Mouse (Mus musculus) midbrain, postnatal 0 days (tissue): ENCODE measurements at regions not wholly inside any gene's neighbourhood (a gene's known extent, or its start where the extent isn't known, plus 50 kb on each side); places are given as distances from the start of the nearest gene placed in this dataset.
"Not testable (repeated sequence)": the region's sequence is repeated elsewhere in the genome, so short reads cannot be mapped to it uniquely, and the experiment has no call there.

Source experiments
- ATAC-seq: fragments of 200-750 bp; cut with Nextera tagmentation; 2 replicates; pipeline ENCODE4 v1.8.0; 2017; ENCODE audit warnings: moderate number of reproducible peaks, mild to moderate bottlenecking, moderate TSS enrichment, moderate library complexity; ENCODE audit not compliant: low FRiP score
- DNase-seq: peaks from one replicate; pipeline ENCODE4 v3.0.0-alpha.2; 2015; ENCODE audit warnings: low spot score
- H3K27ac ChIP-seq: fragments of 300-500 bp; sonication (generic); 2 replicates; pipeline ENCODE4 v1.5.1; 2014; ENCODE audit warnings: low read depth, mild to moderate bottlenecking, low read length, mixed read lengths
- H3K27me3 ChIP-seq: fragments of 300-500 bp; sonication (generic); 2 replicates; pipeline ENCODE4 v1.6.1; 2014; ENCODE audit warnings: low read length, control low read depth, mixed read lengths; ENCODE audit not compliant: insufficient read depth
- H3K36me3 ChIP-seq: fragments of 300-500 bp; sonication (generic); 2 replicates; pipeline ENCODE4 v1.6.1; 2014; ENCODE audit warnings: low read length, control low read depth, mixed read lengths; ENCODE audit not compliant: insufficient read depth
- H3K4me1 ChIP-seq: fragments of 300-500 bp; sonication (generic); 2 replicates; pipeline ENCODE4 v1.6.1; 2014; ENCODE audit warnings: mild to moderate bottlenecking, control low read depth, antibody characterized with exemption, low read length, mixed read lengths; ENCODE audit not compliant: insufficient read depth
- H3K4me2 ChIP-seq: fragments of 300-500 bp; sonication (generic); 2 replicates; pipeline ENCODE4 v1.6.1; 2014; ENCODE audit warnings: low read depth, mild to moderate bottlenecking, low read length, mixed read lengths; ENCODE audit not compliant: poor library complexity, severe bottlenecking
- H3K4me3 ChIP-seq: fragments of 300-500 bp; sonication (generic); 2 replicates; pipeline ENCODE4 v1.5.1; 2014; ENCODE audit warnings: low read depth, mild to moderate bottlenecking, low read length, moderate library complexity
- H3K9ac ChIP-seq: fragments of 300-500 bp; sonication (generic); replicated peaks from 2 replicates; pipeline ENCODE4 v1.6.1; 2014; ENCODE audit warnings: mild to moderate bottlenecking, low read length, moderate library complexity, mixed read lengths; ENCODE audit not compliant: poor library complexity, severe bottlenecking
- H3K9me3 ChIP-seq: fragments of 300-500 bp; sonication (generic); 2 replicates; pipeline ENCODE4 v1.6.1; 2016; ENCODE audit warnings: low read length, control low read depth
- CTCF ChIP-seq: IDR thresholded peaks from 2 replicates; pipeline ENCODE4 v1.5.1; 2016; ENCODE audit warnings: antibody characterized with exemption, mild to moderate bottlenecking
- WGBS: fragments of 180-500 bp; shearing (Covaris S2); extraction: QIAGEN DNeasy Blood & Tissue Kit; methylation state at CpG from one replicate; pipeline ENCODE4 v1.1.7; 2014; 5-methylcytosine and 5-hydroxymethylcytosine counted together

DNA sequence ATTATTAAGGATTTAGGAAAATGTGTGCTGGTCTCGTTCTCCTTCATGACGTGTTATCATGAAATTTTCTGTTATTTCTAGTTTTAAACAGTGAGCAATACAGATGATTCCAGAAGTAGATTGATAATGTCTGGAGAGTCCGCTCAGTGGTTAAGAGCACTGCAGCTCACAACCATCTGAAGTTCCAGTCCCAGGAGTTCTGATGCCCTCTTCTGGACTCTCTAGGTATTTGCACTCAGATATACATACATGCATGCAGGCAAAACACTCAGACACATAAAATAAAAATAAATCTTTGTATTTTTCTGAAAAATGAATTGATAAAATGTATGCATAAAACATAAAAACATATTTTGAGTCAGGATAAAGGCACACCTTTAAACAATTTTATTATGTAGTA is 570.1 kb upstream of the Chrm3 start:
- H3K36me3 ChIP-seq: no peaks in the 10 kb centered on the region
- ATAC-seq: no peak
- peak; percentile 38 for TF ChIP-seq CTCF
- H3K4me1 ChIP-seq: no peaks in the 10 kb centered on the region
- H3K9me3 ChIP-seq: no peaks in the 10 kb centered on the region
- no peak overlapping the region for H3K4me3 ChIP-seq
- no peaks in the 10 kb centered on the region for H3K27me3 ChIP-seq
- no peak overlapping the region for H3K4me2 ChIP-seq
- no peak overlapping the region for H3K9ac ChIP-seq
- DNase-seq: no peak
- 92% methylated on average over 3 of the region's 3 CpGs for WGBS
- no peak overlapping the region for H3K27ac ChIP-seq

DNA sequence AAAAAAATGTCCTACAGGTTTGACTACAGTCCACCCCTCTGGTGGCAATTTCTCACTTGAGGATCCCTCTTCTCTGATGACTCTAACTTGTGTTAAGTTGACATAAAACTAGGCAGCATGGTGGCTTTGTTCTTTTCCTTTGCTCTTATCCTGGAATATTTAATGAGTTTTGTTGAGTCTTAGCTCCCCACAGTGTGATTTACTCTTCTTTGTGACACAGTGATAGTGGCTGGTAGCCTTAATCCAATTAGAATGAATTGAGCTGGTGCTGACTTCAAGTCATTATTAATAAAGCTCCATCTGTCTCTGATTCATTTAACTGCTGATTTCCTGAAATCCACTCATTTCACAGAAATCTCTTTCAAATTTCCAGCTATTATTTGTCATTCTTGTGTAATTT is 553.7 kb upstream of the Chrm3 start:
- ATAC-seq: no peak
- DNase-seq: peak; percentile 4
- no peak overlapping the region for H3K27ac ChIP-seq
- no peaks in the 10 kb centered on the region for H3K27me3 ChIP-seq
- no peaks in the 10 kb centered on the region for H3K4me1 ChIP-seq
- no peak for TF ChIP-seq CTCF
- no peak overlapping the region for H3K9ac ChIP-seq
- no peak overlapping the region for H3K4me2 ChIP-seq
- H3K36me3 ChIP-seq: no peaks in the 10 kb centered on the region
- H3K4me3 ChIP-seq: no peak overlapping the region
- H3K9me3 ChIP-seq: no peaks in the 10 kb centered on the region

DNA sequence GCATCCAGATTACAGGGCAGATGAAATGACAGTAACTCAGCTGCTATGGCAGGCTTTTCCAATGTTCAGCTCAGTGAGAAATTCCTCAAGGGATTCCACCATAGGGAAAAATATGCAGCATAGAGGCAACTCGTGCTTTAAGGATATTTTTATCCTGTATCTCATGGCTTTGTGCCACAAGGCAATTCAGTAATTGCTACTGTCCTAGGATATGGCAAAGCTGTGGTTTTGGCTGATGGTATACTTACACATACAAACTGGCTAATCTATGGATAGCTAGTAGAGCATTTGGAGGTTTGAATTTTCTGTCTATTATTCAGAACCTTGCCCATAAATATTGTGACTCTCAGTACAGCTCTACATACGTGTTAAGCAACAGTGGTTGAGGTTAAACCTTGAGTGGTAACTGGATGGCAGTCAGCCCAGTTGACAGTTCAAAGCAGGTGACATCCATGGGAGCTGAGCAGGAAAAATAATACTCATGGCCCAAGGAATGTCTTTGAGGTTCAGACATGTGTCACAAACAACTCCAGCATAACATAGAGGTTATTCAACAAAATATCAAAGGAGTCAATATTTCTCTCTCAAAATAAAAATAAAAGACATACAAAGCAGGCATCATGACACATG is 548.6 kb upstream of the Chrm3 start:
- 38% methylated on average over 2 of the region's 2 CpGs for WGBS
- Histone ChIP-seq H3K9ac (no peak overlapping the region), H3K27ac (no peak overlapping the region), H3K36me3 (no peaks in the 10 kb centered on the region), H3K4me2 (no peak overlapping the region), H3K4me3 (no peak overlapping the region), H3K4me1 (no peaks in the 10 kb centered on the region), H3K9me3 (no peaks in the 10 kb centered on the region), H3K27me3 (no peaks in the 10 kb centered on the region)
- no peak for DNase-seq
- TF ChIP-seq CTCF: no peak
- ATAC-seq: peak; percentile 44; the same call in 1 of the 2 replicates

DNA sequence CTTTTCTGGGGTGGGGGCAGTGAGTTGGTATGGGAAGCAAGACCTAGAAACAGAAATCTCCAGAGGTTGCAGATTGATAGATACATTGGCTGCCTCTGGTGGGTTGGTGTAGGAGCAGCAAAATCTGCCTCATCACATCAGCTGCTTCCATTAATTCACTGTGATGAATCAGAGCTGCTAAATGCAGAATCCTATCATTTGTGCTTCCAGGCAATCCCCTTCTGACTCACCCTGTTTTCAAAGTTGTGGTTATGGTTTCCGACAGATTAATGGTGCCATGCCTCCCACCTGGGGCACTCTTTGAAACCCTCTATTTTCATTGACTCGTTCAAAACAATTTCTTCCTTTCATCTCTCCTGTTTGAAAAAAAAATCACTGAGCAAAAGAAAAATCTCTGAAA is 507.2 kb upstream of the Chrm3 start:
- no peaks in the 10 kb centered on the region for H3K27me3 ChIP-seq
- H3K27ac ChIP-seq: no peak overlapping the region
- TF ChIP-seq CTCF: no peak
- no peaks in the 10 kb centered on the region for H3K9me3 ChIP-seq
- H3K36me3 ChIP-seq: no peaks in the 10 kb centered on the region
- H3K4me3 ChIP-seq: no peak overlapping the region
- ATAC-seq: no peak
- H3K4me1 ChIP-seq: no peaks in the 10 kb centered on the region
- no peak for DNase-seq
- no peak overlapping the region for H3K4me2 ChIP-seq
- no peak overlapping the region for H3K9ac ChIP-seq
- WGBS: 50% methylated on average over 2 of the region's 2 CpGs

DNA sequence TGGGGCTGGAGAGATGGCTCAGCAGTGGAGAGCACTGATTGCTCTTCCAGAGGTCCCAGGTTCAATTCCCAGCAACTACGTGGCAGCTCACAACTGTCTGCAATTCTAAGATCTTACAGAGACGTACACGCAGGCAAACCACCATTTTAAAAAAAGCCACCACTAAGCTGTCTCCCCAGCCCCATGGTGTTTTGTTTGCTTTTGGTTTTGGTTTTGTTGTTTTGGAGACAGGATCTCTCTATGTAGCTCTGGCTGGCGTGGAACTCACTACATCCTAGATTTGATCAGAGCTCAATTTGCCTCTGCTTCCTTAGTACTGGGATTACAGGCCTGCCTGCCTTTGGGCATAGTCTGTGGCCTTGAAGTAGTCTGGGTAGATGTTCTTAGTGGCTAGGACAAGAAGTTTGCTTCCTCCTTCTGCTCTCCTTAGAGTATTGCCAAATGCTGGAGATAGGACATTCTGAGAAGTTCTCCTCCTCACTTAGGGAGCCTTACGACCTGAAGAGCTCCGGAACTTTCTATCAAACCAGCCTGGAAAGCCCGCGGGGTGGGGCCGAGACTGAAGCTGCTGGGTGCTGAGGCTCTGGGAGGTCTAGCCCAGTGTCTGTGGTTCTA is 495.4 kb upstream of the Chrm3 start:
- not testable (repeated sequence) for H3K9ac ChIP-seq, H3K4me3 ChIP-seq, DNase-seq, ATAC-seq, H3K27ac ChIP-seq, H3K9me3 ChIP-seq, H3K27me3 ChIP-seq, H3K36me3 ChIP-seq, H3K4me2 ChIP-seq, H3K4me1 ChIP-seq
- 90% methylated on average over 9 of the region's 9 CpGs for WGBS

DNA sequence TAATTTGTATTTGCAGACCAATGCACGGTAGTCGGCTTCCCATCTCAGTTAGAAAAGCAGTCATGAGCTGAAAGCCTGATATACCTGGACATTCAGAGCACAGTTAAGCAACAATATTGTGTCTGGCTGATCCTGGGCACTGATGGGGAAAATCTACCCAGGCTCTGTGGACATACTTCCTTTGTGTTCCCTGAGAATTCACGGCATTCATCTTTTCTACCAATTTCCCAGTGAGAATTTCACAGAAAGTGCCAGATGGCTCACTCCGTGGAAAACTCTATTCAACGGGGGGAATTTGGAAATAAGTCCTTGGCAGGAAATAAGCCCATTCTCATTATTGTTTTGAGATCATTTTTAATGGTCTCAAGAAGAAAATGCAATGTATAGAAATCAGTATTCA is 484.6 kb upstream of the Chrm3 start:
- ATAC-seq: no peak
- whole genome bisulfite sequencing: 48% methylated on average over 5 of the region's 5 CpGs

More for the DNA sequence above, 484.6 kb upstream of the Chrm3 start:
- Histone ChIP-seq H3K36me3 (no peaks in the 10 kb centered on the region), H3K4me2 (no peak overlapping the region), H3K27me3 (no peaks in the 10 kb centered on the region), H3K9me3 (no peaks in the 10 kb centered on the region), H3K9ac (no peak overlapping the region), H3K27ac (no peak overlapping the region), H3K4me3 (no peak overlapping the region), H3K4me1 (no peaks in the 10 kb centered on the region)
- no peak for DNase-seq
- TF ChIP-seq CTCF: no peak
